Mouse (Mus musculus): Measurements from ENCODE around the gene St6gal1. TPM values are rescaled to one million over a fixed set of nuclear protein-coding genes. Genes with fewer than 3 reads are reported as not detected.

Gene St6gal1
- total RNA-seq, 2 experiments from 2014 or later = 6.4 to 8.9 TPM

DNA sequence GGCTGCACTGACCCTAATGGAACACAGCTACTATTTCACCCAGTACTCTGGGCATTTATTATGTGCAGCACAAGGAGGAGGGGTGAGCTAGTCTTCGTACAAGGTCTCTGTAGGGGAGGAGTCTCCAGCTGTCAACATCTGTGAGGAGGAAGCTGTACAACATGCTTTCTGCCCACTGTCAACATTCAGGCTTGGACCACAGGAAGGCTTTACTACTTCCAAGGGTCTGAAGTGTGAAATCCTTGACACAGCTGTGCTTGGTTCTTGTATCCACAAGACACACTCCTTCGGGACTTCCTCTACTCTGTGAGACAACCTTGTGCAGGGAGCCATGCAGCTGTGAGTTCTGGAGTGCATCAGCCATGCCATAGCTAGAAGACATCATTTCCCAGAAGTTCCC lies 147.8 kb downstream of the St6gal1 start:
- DNase-seq = no peak
- intact Hi-C loops (cut with DNase I; ENCODE audit: low total_unique reads) = no loop called here

DNA sequence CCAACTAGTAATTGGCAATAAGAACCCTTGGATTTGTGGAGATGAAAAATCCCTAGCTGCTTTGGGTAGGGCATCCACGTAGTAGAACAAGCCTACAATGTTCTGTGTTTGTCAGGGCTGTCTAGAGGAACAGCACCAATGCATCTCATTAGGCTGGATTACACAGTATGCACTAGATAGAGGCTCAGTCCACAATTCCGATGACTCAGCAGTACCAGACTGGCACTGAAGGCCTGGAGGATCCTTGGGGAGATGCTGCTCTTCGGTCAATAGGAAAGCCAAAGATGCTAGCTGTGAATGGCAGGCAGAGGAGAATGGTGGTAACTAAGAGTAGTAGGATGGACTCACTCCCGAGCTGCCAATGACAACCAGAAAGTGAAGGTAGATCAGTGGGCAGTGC lies 149.5 kb downstream of the St6gal1 start:
- intact Hi-C loops (cut with DNase I; ENCODE audit: low total_unique reads) = no loop called here
- no peak for DNase-seq

DNA sequence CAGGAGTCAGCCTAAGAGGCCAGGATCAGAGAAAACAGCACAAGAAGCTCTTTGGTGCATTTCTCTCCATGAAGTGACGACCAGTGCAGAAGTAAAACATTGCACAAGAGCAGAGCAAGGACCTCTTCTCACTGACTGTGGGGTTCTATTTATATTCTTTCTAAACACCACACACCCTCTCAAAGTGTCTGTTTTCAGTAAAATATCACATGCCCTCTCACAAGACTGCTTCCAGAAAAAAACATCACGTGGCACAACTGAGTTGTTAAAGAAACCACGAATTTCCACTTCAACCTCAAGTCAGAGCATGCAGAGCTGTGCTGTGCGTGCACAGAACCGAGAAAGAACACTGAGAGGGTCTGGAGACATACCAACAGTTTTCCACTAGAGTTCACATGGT lies 150.4 kb downstream of the St6gal1 start:
- no peak for DNase-seq
- intact Hi-C loops (cut with DNase I; ENCODE audit: low total_unique reads) = no loop called here

DNA sequence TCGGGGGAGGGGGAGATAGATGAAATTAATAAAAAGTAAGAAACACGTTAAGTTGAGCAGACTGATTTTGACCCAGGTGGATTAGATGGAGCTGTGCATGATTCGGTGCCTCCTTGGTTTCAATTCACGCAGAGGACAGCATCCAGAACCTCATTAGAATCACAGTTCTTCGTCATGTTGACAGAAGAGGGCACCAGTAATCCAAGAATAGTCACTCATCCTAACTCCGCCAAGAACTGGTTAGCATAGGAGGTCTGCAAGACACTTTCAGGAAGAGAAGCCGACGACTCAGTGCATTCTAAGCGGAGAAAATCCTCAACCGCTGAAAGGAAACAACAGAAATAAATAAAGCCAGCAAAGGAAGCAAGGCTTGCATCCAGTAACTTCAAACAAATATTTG lies 151.6 kb downstream of the St6gal1 start:
- intact Hi-C loops (cut with DNase I; ENCODE audit: low total_unique reads) = no loop called here
- no peak for DNase-seq

DNA sequence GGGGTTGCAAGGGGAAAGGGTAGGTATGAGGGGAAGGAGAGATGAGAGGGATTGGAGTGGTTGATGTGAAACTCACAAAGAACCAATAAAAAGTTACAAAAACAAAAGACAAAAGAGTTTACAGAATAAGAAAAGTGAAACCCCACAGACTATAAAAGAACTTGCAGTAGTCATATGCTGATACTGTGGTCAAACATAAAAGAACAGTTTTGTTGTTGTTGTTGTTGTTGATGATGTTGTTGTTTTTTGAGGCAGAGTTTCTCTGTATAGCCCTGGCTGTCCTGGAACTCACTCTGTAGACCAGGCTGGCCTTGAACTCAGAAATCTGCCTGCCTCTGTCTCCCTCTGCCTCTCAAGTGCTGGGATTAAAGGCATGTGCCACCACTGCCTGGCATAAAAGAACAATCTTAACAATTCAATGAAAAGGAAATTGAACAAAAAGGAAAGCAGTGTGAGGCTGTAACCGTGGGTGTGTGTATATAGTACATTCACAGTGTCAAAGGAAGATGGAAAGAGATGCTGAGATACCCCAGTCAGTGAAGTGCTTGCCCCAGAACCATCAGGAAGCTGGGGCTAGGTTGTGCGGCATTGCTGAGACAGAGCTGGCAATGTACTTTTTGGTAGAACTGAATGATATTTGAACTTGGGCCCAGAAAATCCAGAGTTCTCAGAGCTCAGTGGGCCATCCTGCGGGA lies 155.1 kb downstream of the St6gal1 start:
- intact Hi-C loops (cut with DNase I; ENCODE audit: low total_unique reads) = no loop called here
- no peak for DNase-seq

DNA sequence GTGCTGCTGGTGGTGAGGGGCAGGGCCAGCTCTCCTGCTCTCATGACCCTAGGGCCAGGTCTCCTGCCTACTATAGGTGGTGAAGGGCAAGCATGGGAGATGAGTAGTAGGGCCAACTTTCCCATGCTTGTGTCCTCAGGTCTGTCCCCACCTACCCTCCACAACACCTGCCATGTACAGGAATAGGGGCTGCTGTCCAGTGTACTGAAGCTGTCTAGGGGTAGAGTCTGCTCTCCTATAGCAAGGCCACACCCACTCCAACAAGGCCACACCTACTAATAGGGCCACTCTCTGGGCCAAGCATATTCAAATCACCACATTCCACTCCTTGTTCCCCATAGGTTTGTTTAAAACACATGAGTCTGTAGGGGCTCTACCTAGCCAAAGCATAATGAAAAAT lies 159.8 kb downstream of the St6gal1 start:
- no peak for DNase-seq
- intact Hi-C loops (cut with DNase I; ENCODE audit: low total_unique reads) = no loop called here

DNA sequence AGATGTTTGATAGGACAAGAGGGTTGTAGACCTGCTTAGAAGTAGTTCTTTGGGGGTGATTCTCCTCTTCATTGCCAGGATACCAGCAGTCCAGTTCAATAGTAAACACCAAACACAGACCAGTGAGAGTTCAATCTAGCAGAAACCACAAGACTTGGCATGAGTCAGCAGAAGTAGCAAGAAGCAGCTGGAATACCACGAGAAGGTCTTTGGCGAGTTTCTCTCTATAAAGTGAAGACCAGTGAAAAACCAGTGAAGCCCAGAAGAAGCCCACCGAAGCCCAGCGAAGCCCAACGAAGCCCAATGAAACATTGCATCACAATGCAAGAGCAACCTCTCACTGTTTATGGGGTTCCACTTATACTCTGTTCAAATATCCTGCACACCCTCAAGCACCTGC lies 173.4 kb downstream of the St6gal1 start:
- DNase-seq = no peak
- intact Hi-C loops (cut with DNase I; ENCODE audit: low total_unique reads) = no loop called here

DNA sequence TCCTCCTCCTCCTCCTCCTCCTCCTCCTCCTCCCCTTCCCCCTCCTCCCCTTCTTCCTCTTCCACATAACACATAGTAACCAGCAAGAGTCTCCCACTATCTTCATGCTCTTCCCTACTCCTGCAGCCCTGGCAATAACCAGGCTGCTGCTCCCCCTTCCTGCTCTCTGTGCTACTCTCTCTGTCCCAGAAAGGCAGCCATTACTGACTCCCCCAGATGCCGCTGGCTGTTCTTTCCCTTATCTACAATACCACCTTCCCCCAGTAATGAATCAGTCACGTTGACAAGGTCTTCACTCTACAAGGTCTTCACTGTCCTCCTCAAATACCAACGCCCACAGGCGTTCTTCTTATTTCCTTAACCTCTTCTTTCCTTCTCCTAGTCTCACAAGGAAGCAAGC lies 176.9 kb downstream of the St6gal1 start:
- intact Hi-C loops (cut with DNase I; ENCODE audit: low total_unique reads) = loop anchor here (5.0 kb wide), 1 partner anchor 254 kb away; the partner anchor contains the start of gene Adipoq
- DNase-seq = no peak

DNA sequence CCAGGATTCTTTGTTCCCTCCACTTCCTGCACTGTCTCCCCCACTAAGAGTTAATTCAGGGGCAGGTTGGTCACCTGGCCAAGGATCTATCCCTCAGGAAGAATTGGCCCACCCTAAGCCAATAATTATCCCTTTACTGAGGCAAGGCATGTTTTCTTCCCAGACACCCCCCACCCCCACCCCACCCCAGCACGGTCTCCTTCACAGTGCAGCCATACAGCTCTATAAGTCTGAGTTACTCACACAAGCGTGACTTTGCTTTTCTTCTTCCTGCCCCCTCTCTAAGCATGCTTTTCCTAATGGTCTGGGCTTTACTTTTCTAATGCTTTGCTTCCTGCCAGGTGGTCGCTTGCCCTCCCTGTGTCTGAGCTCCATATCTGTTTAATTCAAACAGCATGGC lies 177.4 kb downstream of the St6gal1 start:
- intact Hi-C loops (cut with DNase I; ENCODE audit: low total_unique reads) = loop anchor here (5.0 kb wide), 1 partner anchor 255 kb away; the partner anchor contains the start of gene Adipoq
- no peak for DNase-seq

DNA sequence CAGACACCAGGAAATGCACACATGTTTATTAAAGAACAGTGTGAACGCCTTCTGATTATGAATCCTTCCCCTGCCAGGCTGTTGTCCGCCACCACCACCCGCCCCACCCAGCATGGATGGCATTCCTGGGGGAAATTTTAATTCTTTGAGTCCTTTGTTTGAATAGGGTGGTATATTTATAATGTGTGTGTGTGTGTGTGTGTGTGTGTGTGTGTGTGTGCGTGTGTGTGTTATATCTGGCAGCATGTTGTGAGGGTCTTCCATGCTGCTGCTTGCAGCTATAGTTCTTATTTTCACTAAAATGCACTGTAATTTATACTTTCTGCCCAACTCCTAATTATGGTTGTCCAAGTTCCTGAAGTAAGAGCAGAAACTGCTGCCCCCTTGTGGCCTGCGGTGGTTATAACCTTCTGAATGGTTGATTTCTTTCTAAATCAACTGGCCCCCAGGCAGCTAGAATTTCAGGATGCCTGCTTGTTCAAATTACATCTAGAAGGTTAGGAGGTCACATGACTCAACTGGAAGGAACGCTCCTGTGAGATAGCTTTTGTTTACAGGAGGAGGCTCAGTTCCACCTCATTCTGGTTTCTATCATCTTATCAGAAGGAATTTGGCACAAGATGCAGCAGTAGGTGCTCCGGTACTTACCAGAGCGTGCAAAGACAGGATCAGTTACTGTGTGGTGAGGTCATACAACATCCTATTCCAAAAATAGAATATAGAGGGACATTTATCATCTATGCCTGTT lies 178.6 kb downstream of the St6gal1 start:
- intact Hi-C loops (cut with DNase I; ENCODE audit: low total_unique reads) = loop anchor here (5.0 kb wide), 1 partner anchor 256 kb away; the partner anchor contains the start of gene Adipoq
- DNase-seq = peak; percentile 70

Other genes starting within 250 kb of the St6gal1 start
- not detected for gene Kng2, start 195.3 kb upstream of the St6gal1 start, total RNA-seq (2021)
- gene Kng1, start 166.9 kb upstream of the St6gal1 start, total RNA-seq (2021) = not detected
- 100 to 1,000 TPM; 294 to 336 TPM for gene Eif4a2, start 117.3 kb upstream of the St6gal1 start, total RNA-seq (2021)
- 1 to 10 TPM; 6.1 to 6.5 TPM for gene Rfc4, start 97.0 kb upstream of the St6gal1 start, total RNA-seq (2021)
- 1 to 10 TPM in 1 of 2 experiments, under 1 TPM in 1; 0.93 to 3.9 TPM for gene Adipoq, start 78.2 kb upstream of the St6gal1 start, total RNA-seq (2021)
- gene Rtp1, start 204.4 kb downstream of the St6gal1 start, total RNA-seq (2021) = not detected